Mouse (Mus musculus) naive thymus-derived CD4-positive, alpha-beta T cell, adult 2 months (primary cell): ENCODE data around the gene Cryz.

ENCODE experiments used
- DNase-seq: peaks from one replicate; pipeline ENCODE4 v3.0.0-alpha.2; 2011; ENCODE audit warnings: low read depth

Gene Cryz

DNA sequence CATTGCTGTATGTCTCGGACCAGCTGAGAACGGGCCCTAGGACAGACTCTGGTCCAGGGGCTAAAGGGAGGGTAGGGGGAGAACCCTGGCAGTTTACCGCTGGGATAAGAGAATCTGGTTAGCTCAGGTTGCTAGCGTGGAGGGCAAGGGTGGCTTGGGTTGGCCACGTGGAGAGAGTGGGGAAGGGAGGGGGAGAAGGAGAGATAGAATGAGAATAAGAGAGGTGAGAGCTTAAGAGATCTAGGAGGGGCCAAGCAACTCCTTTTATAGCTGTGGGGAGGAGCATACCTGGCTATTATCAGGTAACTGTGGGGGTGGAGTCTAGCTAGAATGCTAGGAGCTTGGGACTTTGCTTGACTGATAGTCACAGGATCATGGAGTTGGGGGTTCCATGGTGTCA, 74.5 kb downstream of the Cryz start:
- DNase-seq, result no peak
